In the genomic region with DNA sequence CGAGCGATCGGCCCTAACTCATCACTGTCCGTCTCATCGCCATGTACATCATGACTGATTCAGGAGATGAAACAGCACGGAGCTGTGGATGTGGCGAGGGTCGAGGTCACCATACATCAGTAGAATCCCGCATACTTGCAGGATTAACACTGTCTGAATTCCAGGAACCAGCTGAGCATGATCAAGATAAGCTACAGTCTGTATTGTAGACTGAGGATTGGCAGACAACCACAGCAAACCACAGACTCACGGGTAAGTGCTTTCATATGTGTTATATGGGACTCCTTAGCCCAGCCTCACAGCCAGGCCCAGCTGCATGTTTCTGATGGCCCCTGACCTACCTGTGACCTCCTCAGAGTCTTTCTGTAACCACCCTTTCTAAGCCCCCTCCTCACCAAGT, we compare ENCODE assay signal across 17 mouse cellular contexts. TPM values are rescaled to one million over a fixed set of nuclear protein-coding genes. Genes with fewer than 3 reads are reported as not detected.
DNase-seq lines count a peak whose midpoint lies in the region; ATAC-seq lines count a peak whose summit lies in the region.
"Had no signal": no experiment of that assay in that cellular context is flagged by ENCODE, and none has a peak within 500 bp of the region (broad histone marks: within the 10 kb centered on the region; RNA-seq: fewer than 3 reads in every experiment).

No protein-coding gene starts in this region.

- ATAC-seq in limb, embryonic 13.5 days (ENCODE audit: low FRiP score, low read depth): peak; percentile 51; the same call in 1 of the 2 replicates
- peak; percentile 67; the same call in 1 of the 2 replicates for ATAC-seq in embryonic facial prominence, embryonic 12.5 days (ENCODE audit: insufficient number of reproducible peaks, insufficient read depth, low FRiP score, low TSS enrichment)
- ATAC-seq: activated CD4-positive, CD25-positive, alpha-beta regulatory T cell, adult 4 months; forebrain, embryonic 15.5 days; liver, embryonic 12.5 days had no signal

- H3K4me1 ChIP-seq in limb, embryonic 13.5 days: peaks cover 13% of the 10 kb centered on the region
- H3K4me1 ChIP-seq in limb, embryonic 10.5 days: peaks cover 15% of the 10 kb centered on the region
- H3K4me1 ChIP-seq in embryonic facial prominence, embryonic 12.5 days: peaks cover 20% of the 10 kb centered on the region; the same call in 1 of the 2 replicates
- H3K4me1 ChIP-seq: liver, embryonic 12.5 days; lung, embryonic 15.5 days had no signal

- no peaks in the 10 kb centered on the region for H3K36me3 ChIP-seq in limb, embryonic 13.5 days
- H3K36me3 ChIP-seq in limb, embryonic 10.5 days: no peaks in the 10 kb centered on the region
- H3K36me3 ChIP-seq in embryonic facial prominence, embryonic 12.5 days: no peaks in the 10 kb centered on the region
- H3K36me3 ChIP-seq: forebrain, embryonic 15.5 days; hindbrain, embryonic 12.5 days; liver, embryonic 12.5 days; lung, embryonic 15.5 days had no signal

- WGBS in limb, embryonic 13.5 days: 62% methylated on average over 10 of the region's 10 CpGs
- WGBS in limb, embryonic 10.5 days: 70% methylated on average over 10 of the region's 10 CpGs
- 64% methylated on average over 10 of the region's 10 CpGs for WGBS in embryonic facial prominence, embryonic 12.5 days

- no peak overlapping the region for H3K4me2 ChIP-seq in limb, embryonic 13.5 days (replicated peaks)
- H3K4me2 ChIP-seq in embryonic facial prominence, embryonic 12.5 days (replicated peaks): no peak overlapping the region
- H3K4me2 ChIP-seq: forebrain, embryonic 15.5 days; hindbrain, embryonic 12.5 days; liver, embryonic 12.5 days; lung, embryonic 15.5 days had no signal

- no peaks in the 10 kb centered on the region for H3K27me3 ChIP-seq in limb, embryonic 13.5 days
- no peaks in the 10 kb centered on the region for H3K27me3 ChIP-seq in limb, embryonic 10.5 days (ENCODE audit: low read depth, poor library complexity, severe bottlenecking)
- H3K27me3 ChIP-seq in embryonic facial prominence, embryonic 12.5 days: no peaks in the 10 kb centered on the region
- H3K27me3 ChIP-seq: forebrain, embryonic 15.5 days; lung, embryonic 15.5 days had no signal

- H3K9me3 ChIP-seq in limb, embryonic 13.5 days: no peaks in the 10 kb centered on the region
- H3K9me3 ChIP-seq in limb, embryonic 10.5 days (replicated peaks): no peaks in the 10 kb centered on the region
- no peaks in the 10 kb centered on the region for H3K9me3 ChIP-seq in embryonic facial prominence, embryonic 12.5 days
- H3K9me3 ChIP-seq: forebrain, embryonic 15.5 days; hindbrain, embryonic 12.5 days; liver, embryonic 12.5 days; lung, embryonic 15.5 days had no signal

- no peak overlapping the region for H3K4me3 ChIP-seq in limb, embryonic 13.5 days
- H3K4me3 ChIP-seq in limb, embryonic 10.5 days: no peak overlapping the region
- no peak overlapping the region for H3K4me3 ChIP-seq in embryonic facial prominence, embryonic 12.5 days
- H3K4me3 ChIP-seq: erythroblast, embryonic 14.5 days; forebrain, embryonic 15.5 days; heart, adult 2 months; hindbrain, embryonic 12.5 days; liver, embryonic 12.5 days; lung, embryonic 15.5 days had no signal

- H3K9ac ChIP-seq in limb, embryonic 13.5 days: no peak overlapping the region
- no peak overlapping the region for H3K9ac ChIP-seq in embryonic facial prominence, embryonic 12.5 days
- H3K9ac ChIP-seq: forebrain, embryonic 15.5 days; hindbrain, embryonic 12.5 days; liver, embryonic 12.5 days; lung, embryonic 15.5 days had no signal

- H3K27ac ChIP-seq in limb, embryonic 13.5 days: no peak overlapping the region
- H3K27ac ChIP-seq in limb, embryonic 10.5 days: no peak overlapping the region
- no peak overlapping the region for H3K27ac ChIP-seq in embryonic facial prominence, embryonic 12.5 days
- H3K27ac ChIP-seq: forebrain, embryonic 15.5 days; heart, adult 2 months; hindbrain, embryonic 12.5 days; liver, embryonic 12.5 days; lung, embryonic 15.5 days had no signal

- DNase-seq in limb, embryonic 10.5 days (ENCODE audit: low spot score): no peak
- DNase-seq in embryo, embryonic 10.5 days (ENCODE audit: low spot score): peak; percentile 54
- peak; percentile 33 for DNase-seq in yolk sac, embryonic 10.5 days (ENCODE audit: low spot score)
- no peak for DNase-seq in frontal cortex, postnatal 36 days (ENCODE audit: low spot score in 2 of 2)
- DNase-seq in cerebellum, adult 9-11 months: no peak
- DNase-seq: cerebellum, postnatal 25 days; heart, adult 2 months; kidney, adult 11 months; right cerebral cortex, adult 18-20 months had no signal

RNA-seq across cellular contexts. Expression of a gene that starts 50.2 kb away (rescaled TPM):
- polyA plus RNA-seq in limb, embryonic 13.5 days (2015; fragmentation: Nextera tagmentation; extraction: Ambion mirVana): 2.8 and 3.3 TPM in 2 replicates
- 0.20 and 0.54 TPM in 2 replicates for polyA plus RNA-seq in limb, embryonic 10.5 days (2016; fragmentation: Nextera tagmentation; extraction: Ambion mirVana)
- polyA plus RNA-seq in embryonic facial prominence, embryonic 12.5 days (2016; fragmentation: Nextera tagmentation; extraction: Ambion mirVana): 3.2 and 3.3 TPM in 2 replicates
- polyA plus RNA-seq: activated CD4-positive, CD25-positive, alpha-beta regulatory T cell, adult 4 months; erythroblast, embryonic 14.5 days had no signal

Comparison
In these comparisons a context has a peak if more than half of its experiments do, and no peak if none do; other contexts are left out.
1. DNase-seq: peak in embryo, embryonic 10.5 days (single experiment) and yolk sac, embryonic 10.5 days (single experiment); none in limb, embryonic 10.5 days (single experiment), frontal cortex, postnatal 36 days (0 of 2) and cerebellum, adult 9-11 months (single experiment).